Mouse (Mus musculus) bone marrow, adult 2 months (tissue): ENCODE data around the gene Aph1a. TPM values are rescaled to one million over a fixed set of nuclear protein-coding genes. Genes with fewer than 3 reads are reported as not detected.
A peak's percentile ranks its signal among the peaks of the same experiment; 100 is the strongest.
"Not testable (repeated sequence)": the region's sequence is repeated elsewhere in the genome, so short reads cannot be mapped to it uniquely, and the experiment has no call there.

ENCODE experiments used
- H3K27ac ChIP-seq: fragments of 200-500 bp; 2 replicates; pipeline ENCODE4 v1.5.1; 2012; ENCODE audit warnings: low read depth, mild to moderate bottlenecking, control low read depth, inconsistent platforms, low read length; ENCODE audit not compliant: control insufficient read depth, poor library complexity, insufficient read depth
- H3K4me1 ChIP-seq: fragments of 200-500 bp; 2 replicates; pipeline ENCODE4 v1.6.1; 2011; ENCODE audit warnings: low read length; ENCODE audit not compliant: control insufficient read depth, insufficient read depth
- H3K4me3 ChIP-seq: fragments of 200-500 bp; replicated peaks from 2 replicates; pipeline ENCODE3; 2011; ENCODE audit warnings: mild to moderate bottlenecking, low read depth, low read length, control low read depth; ENCODE audit not compliant: control insufficient read depth
- CTCF ChIP-seq: fragments of 200-500 bp; IDR thresholded peaks from 2 replicates; pipeline ENCODE4 v1.5.1; 2011; ENCODE audit warnings: low read length, control low read depth; ENCODE audit not compliant: control insufficient read depth, insufficient read depth
- POLR2A ChIP-seq: fragments of 200-500 bp; IDR thresholded peaks from 2 replicates; pipeline ENCODE4 v1.6.1; 2011; ENCODE audit warnings: low read depth, mild to moderate bottlenecking, control low read depth, low read length, borderline replicate concordance; ENCODE audit not compliant: control insufficient read depth
- WGBS: fragments of 180-500 bp; shearing (Covaris S2); methylation state at CpG from one replicate; pipeline ENCODE4 v1.1.7; 2018; 5-methylcytosine and 5-hydroxymethylcytosine counted together
- polyA plus RNA-seq: library from polyadenylated mRNA; stranded (reverse); fragments of >200 nt; gene quantifications from 2 replicates; pipeline ENCODE4 v1.2.4, GENCODE M21; 2011; ENCODE audit warnings: low replicate concordance; ENCODE audit not compliant: missing spikeins, insufficient read depth, insufficient read length

Aph1a gene
- polyA plus RNA-seq, 1 experiment, result 38.4 TPM

DNA sequence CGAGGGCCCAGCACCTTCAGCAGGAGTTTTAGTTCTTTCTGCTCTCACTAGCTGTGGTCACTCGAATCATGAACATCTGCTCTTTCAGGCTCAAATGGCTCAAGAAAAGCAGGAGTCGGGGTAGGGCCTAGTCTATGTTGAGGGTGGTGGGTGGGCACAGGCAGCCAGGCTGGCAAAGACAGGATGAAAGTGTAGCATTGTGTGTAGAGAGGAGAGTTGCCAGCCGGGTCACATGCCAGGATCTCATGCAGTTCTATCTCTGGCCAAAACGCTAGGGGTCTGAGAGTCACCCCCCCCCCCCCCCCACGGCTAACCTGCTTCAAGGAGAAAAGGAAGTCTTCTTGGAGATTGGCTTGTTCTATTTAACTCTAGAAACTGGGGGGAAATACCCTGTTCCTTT lies 8.9 kb downstream of the Aph1a start:
- TF ChIP-seq POLR2A (no peak), CTCF (no peak)
- H3K4me3 ChIP-seq, result no peak overlapping the region
- H3K27ac ChIP-seq, result no peak overlapping the region
- WGBS, result 45% methylated on average over 6 of the region's 6 CpGs
- no peaks in the 10 kb centered on the region for H3K4me1 ChIP-seq

DNA sequence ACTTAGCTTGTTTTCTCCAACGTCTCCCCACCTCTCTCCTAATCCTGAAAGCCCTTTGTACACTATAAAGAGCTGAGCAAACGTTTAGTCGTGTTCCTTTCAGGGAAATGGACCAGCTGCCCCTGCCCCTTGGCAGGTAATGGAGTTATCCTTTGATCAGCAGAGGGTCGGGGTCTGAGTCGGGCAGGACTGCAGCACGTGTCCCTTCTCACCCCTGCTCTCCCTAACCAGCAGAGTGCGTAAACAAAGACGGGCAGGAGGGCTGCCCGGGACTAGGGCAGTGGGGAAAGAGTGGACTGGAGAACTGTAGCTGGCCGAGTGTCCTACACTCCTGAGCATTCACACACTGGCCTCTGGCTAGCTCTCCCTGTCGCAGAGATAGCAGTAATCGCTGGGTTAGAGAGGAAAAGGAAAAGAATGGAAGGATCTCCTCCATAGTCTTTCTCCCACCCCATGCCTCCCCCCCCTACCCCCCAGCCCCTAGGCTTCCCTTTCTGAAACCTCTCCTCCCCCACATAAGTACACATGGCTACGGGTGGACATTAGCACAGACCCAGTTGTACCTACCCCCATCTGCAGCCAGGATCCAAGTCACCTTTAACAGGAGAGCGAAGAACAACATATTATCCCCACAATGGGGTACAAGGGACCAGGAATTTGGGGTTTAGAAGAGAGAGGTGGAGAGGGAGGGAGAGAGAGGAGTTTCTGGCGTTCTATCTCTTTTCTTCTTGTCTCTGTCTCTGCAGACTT lies 10.2 kb downstream of the Aph1a start:
- no peak overlapping the region for H3K4me3 ChIP-seq
- TF ChIP-seq CTCF (no peak), POLR2A (no peak; the same call in 1 of the 2 replicates)
- H3K4me1 ChIP-seq, result no peaks in the 10 kb centered on the region
- 23% methylated on average over 15 of the region's 15 CpGs for WGBS
- H3K27ac ChIP-seq, result no peak overlapping the region

DNA sequence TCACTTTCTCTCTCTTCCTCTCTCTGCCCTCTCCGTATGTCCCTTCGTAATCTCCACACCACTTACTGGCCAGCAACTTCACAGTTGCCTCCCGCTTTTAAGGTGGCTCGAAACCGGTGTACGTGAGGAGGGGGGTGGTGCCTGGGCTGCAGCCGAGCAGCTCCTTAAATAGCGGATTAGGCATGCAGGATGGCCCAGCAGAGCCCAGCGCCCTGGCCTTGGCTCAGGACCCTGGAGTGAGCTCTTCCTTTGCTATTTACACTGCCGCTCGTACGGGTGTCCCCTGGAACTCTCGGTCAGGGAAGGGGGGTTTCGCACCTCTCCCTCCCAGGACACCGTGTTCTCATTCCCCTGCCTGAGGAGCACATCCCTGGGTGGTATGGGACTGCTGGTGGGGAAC lies 10.8 kb downstream of the Aph1a start, which contains the start of gene Car14:
Gene Car14, minus strand, starts transcription at position 124 of the 400 bp plus-strand sequence.
- TF ChIP-seq POLR2A (no peak), CTCF (no peak)
- under 1% methylated on average over 15 of the region's 15 CpGs for WGBS
- H3K27ac ChIP-seq, result no peak within 1 kb of the TSS
- H3K4me1 ChIP-seq, result no peaks in the 10 kb centered on the region
- H3K4me3 ChIP-seq, result no peak within 1 kb of the TSS

DNA sequence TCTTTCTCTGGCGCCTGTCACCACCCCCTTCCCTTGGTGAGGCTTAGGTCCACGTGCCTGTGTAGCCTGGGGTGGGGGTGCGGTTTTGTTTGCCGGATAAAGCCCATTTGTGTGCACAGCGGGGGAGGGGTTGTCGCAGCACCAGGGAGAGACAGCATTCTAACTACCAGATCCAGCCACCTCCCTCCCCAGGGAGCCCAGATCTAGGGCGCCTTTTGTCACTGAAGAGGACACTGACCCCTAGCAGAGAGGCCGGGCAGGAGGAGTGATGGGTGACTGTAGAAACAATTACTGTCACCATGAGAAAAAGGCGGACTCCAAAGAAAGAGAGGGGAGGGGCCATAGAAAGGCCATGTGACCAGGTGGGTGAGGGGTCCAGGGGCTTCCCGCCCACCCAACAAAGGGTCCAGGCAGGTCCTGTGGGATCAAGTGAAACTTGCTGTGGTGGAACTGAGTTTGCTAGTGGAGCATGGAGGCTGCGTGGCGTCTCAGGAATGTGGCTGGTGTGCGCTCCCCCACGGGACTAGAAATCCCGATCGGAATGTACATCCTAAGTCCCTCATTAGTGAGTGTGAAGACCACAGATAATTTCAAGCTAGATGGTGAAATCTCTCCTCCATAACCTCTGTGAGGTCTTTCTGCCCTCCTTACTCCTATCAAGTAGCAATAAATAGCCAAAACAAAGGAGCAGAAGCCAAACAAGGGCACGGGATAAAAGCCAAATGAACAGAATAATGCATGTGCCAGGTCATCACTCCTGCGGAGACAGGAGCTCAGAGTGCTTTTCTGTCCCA lies 11.6 kb downstream of the Aph1a start:
- no peak overlapping the region for H3K4me3 ChIP-seq
- no peaks in the 10 kb centered on the region for H3K4me1 ChIP-seq
- WGBS, result 2% methylated on average over 18 of the region's 18 CpGs
- H3K27ac ChIP-seq, result no peak overlapping the region
- no peak for TF ChIP-seq CTCF
- no peak for TF ChIP-seq POLR2A

DNA sequence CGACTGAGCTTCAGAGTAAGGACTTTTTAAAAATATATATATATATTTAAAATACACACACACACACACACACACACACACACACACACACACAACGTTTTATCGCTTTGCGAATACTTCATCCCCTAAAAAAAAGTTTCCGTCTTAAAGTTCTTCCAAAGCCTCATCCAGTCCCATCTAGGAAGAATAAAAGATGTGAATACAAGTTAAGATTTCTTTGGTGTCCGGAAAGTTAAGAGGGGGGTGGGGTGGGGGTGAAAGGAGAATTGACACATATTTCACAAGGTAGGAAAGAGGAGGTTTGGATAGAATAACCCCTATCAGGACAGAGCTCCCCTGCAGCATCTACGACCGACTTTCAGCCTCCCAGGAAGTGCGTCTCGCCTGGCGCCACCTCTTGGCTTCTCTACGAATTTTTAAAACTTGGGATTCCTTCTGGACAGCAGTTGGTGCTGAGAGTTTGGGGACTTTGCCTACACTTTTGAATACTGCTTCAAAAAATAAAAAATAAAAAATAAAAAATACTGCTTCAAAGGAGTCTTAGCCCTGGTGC lies 12.2 kb downstream of the Aph1a start:
- H3K4me1 ChIP-seq, result no peaks in the 10 kb centered on the region
- WGBS, result 3% methylated on average over 12 of the region's 12 CpGs
- no peak overlapping the region for H3K4me3 ChIP-seq
- H3K27ac ChIP-seq, result no peak overlapping the region
- no peak for TF ChIP-seq POLR2A
- peak; percentile 57 for TF ChIP-seq CTCF

DNA sequence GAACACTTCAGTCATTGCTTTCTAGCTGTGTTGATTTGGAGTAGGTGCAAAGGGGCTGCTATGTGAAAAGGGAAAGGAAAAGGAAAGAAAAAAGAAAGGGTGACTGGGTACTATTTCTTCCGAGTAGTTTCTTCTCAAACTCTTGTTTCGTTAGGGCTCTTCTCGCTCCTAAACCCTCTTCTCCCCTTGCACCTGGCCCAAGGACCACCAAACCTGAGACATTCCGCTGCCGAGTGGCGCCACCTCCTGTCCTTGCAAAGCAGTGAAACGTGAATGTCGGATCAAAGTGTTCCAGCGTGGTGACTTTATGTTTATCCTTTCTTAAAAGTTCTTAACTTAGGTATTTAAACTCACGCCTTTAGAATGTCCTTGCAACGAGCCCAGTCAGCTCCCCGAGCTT lies 13.1 kb downstream of the Aph1a start:
- no peak overlapping the region for H3K4me3 ChIP-seq
- no peak overlapping the region for H3K27ac ChIP-seq
- TF ChIP-seq POLR2A (no peak), CTCF (peak; percentile 89)
- under 1% methylated on average over 12 of the region's 12 CpGs for WGBS
- no peaks in the 10 kb centered on the region for H3K4me1 ChIP-seq

DNA sequence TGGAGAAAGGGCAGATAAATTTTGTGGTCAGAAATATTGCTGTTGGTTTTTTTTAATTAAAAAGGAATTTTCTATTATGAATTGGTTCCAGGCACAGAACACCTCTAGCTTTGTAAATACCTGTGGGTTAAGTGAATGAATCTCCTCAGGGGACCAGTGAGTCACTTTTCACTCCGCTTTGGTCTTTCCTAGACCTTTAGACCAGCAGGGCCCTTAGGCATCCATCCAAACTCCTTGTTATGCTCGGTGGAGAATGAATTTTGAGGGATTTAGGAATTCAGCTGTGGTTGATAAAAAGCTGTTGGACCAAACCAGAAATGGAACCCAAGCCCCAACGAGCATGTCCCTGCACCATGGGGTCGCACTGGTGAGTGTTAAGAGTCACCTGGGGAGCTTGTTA lies 13.8 kb downstream of the Aph1a start:
- H3K4me3 ChIP-seq, result no peak overlapping the region
- TF ChIP-seq POLR2A (no peak), CTCF (no peak)
- H3K4me1 ChIP-seq, result no peaks in the 10 kb centered on the region
- H3K27ac ChIP-seq, result no peak overlapping the region
- WGBS, result 54% methylated on average over 4 of the region's 4 CpGs

DNA sequence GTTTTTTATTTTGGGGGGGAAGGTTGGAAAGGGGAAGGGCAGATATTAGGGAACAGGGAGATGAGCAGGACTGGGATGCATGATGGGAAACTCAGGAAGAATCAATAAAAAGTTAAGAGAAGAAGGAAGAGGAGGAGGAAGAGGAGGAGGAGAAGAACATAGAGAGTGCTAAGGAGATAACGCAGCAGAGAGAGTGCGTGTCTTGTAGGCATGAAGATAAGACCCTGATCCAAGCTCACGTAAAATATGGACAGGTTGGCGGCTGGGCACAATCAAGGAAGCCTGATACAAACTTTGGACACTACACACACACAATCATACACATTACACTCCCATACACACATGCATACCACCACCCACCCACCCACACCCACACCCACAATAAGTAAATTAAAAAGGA lies 20.9 kb downstream of the Aph1a start:
- no peak overlapping the region for H3K27ac ChIP-seq
- H3K4me1 ChIP-seq, result peaks cover 2% of the 10 kb centered on the region; the same call in 1 of the 2 replicates
- WGBS, result 69% methylated on average over 4 of the region's 4 CpGs

DNA sequence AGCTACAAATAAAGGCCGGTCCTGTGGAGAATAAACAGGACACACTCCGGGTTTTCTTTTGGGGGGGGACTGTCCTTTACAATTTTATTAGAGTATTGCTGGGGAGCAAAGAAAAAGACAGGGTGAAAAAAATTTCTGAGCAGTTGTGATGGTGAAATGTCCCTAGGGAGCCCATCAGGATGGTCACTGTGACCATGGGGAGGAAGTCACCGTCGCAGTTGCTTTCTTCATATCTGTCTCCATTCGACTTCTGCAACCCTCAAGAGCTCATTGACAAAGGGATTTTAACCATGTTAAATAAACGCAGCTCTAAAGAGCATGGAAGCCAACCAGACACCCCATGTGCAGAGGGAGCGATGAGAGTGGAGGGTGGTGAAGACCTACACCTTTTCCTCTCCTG lies 23.0 kb downstream of the Aph1a start:
- no peak for TF ChIP-seq CTCF
- no peak for TF ChIP-seq POLR2A

More for the DNA sequence above, 20.9 kb downstream of the Aph1a start:
- no peak overlapping the region for H3K4me3 ChIP-seq
- TF ChIP-seq POLR2A, result no peak
- TF ChIP-seq CTCF, result no peak

DNA sequence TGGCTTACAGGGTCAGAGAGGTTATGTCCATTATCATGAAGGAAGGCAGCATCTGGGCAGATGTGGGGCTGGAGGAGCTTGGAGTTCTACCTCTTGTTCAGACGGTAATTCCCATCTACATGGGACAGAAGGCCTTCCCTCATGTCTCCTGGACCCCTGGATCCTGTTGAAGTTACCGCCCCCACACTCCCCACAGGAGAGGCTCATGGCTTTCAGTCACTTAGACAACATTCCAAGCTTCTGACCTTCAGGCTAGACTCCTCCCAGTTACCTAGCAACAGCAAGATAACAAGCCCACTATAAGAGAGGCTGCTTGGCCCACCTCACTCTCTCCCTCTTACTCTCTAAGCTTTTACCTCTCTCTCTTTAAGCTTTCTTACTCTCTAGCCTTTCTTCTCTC lies 26.8 kb downstream of the Aph1a start:
- H3K4me3 ChIP-seq, H3K27ac ChIP-seq, H3K4me1 ChIP-seq: not testable (repeated sequence)
- WGBS, result 81% methylated on average over 2 of the region's 2 CpGs

More for the DNA sequence above, 23.0 kb downstream of the Aph1a start:
- Histone ChIP-seq H3K4me3 (peak overlapping the region; percentile 51), H3K4me1 (peaks cover 2% of the 10 kb centered on the region; the same call in 1 of the 2 replicates), H3K27ac (peak overlapping the region; percentile 88)
- WGBS, result 42% methylated on average over 7 of the region's 7 CpGs

DNA sequence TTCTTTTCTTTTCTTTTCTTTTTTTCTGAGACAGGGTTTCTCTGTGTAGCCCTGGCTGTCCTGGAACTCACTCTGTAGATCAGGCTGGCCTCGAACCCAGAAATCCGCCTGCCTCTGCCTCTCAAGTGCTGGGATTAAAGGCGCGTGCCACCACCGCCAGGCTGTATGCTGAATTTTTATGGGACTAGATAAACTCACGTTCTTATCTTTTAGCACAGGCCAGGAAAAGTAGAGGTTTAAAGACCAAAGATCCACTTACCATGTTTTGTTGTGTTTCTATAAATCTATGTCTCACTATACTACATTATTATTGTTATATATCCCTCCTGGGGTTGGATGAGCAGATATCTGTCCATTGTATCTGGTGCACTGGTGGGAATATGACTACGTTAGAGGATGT lies 29.7 kb downstream of the Aph1a start:
- not testable (repeated sequence) for H3K27ac ChIP-seq, H3K4me1 ChIP-seq, H3K4me3 ChIP-seq
- WGBS, result 70% methylated on average over 7 of the region's 7 CpGs
